ENCODE assay signal across 27 mouse cellular contexts in genomic region chr6:80209476-80209875, GRCm38 (mm10).
DNase-seq lines count a peak whose midpoint lies in the region; ATAC-seq lines count a peak whose summit lies in the region.
"Had no signal": no experiment of that assay in that cellular context is flagged by ENCODE, and none has a peak within 500 bp of the region (broad histone marks: within the 10 kb centered on the region; RNA-seq: fewer than 3 reads in every experiment).

No protein-coding gene starts in this region.

- DNase-seq in adrenal gland, postnatal 10 days: peak; percentile 2
- no peak for DNase-seq in adrenal gland, adult (ENCODE audit: inconsistent age in 2 of 2, low spot score in 1 of 2)
- no peak for DNase-seq in forebrain, embryonic 11.5 days (ENCODE audit: low spot score)
- peak; percentile 27 for DNase-seq in left cerebral cortex, postnatal 4 days
- no peak for DNase-seq in left cerebral cortex, postnatal 10 days (ENCODE audit: extremely low spot score in 1 of 2, low spot score in 2 of 2)
- peak; percentile 30 to 42 for DNase-seq in right cerebral cortex, postnatal 10 days (ENCODE audit: low spot score in 2 of 2)
- DNase-seq in right cerebral cortex, postnatal 4 days: no peak
- DNase-seq: adrenal gland, postnatal 14 days; cerebellum, adult 18-20 months; embryo, embryonic 11 days; gastrocnemius, postnatal 14 days; heart, postnatal 14 days; kidney, postnatal 25 days; liver, embryonic 13.5 days; lung, adult 18-20 months; lung, postnatal 4 days had no signal

- no peaks in the 10 kb centered on the region for H3K27me3 ChIP-seq in forebrain, embryonic 13.5 days
- no peaks in the 10 kb centered on the region for H3K27me3 ChIP-seq in forebrain, embryonic 11.5 days (ENCODE audit: control insufficient read depth, insufficient read depth, low read length)
- H3K27me3 ChIP-seq: CH12.LX; embryonic facial prominence, embryonic 13.5 days; kidney, embryonic 15.5 days; limb, embryonic 15.5 days; liver, embryonic 13.5 days; megakaryocyte, embryonic 14.5 days; neural tube, embryonic 13.5 days had no signal

- WGBS in forebrain, embryonic 13.5 days: 8% methylated on average over 2 of the region's 2 CpGs
- WGBS in forebrain, embryonic 11.5 days: 42% methylated on average over 2 of the region's 2 CpGs

- no peak overlapping the region for H3K9ac ChIP-seq in forebrain, embryonic 13.5 days
- no peak overlapping the region for H3K9ac ChIP-seq in forebrain, embryonic 11.5 days (ENCODE audit: low read length)
- H3K9ac ChIP-seq: embryonic facial prominence, embryonic 13.5 days; kidney, embryonic 15.5 days; limb, embryonic 15.5 days; liver, embryonic 13.5 days; neural tube, embryonic 13.5 days had no signal

- no peak overlapping the region for H3K4me2 ChIP-seq in forebrain, embryonic 13.5 days
- no peak overlapping the region for H3K4me2 ChIP-seq in forebrain, embryonic 11.5 days (ENCODE audit: low read depth, low read length, severe bottlenecking)
- H3K4me2 ChIP-seq: embryonic facial prominence, embryonic 13.5 days; kidney, embryonic 15.5 days; limb, embryonic 15.5 days; liver, embryonic 13.5 days; neural tube, embryonic 13.5 days had no signal

- no peaks in the 10 kb centered on the region for H3K9me3 ChIP-seq in forebrain, embryonic 13.5 days (replicated peaks)
- H3K9me3 ChIP-seq in forebrain, embryonic 11.5 days (ENCODE audit: control insufficient read depth, low read length): no peaks in the 10 kb centered on the region
- H3K9me3 ChIP-seq: embryonic facial prominence, embryonic 13.5 days; hindbrain, embryonic 10.5 days; kidney, embryonic 15.5 days; limb, embryonic 15.5 days; liver, embryonic 13.5 days; megakaryocyte, embryonic 14.5 days; neural tube, embryonic 13.5 days had no signal

- intact Hi-C loops in left cerebral cortex, postnatal 4 days (cut with DNase I): no loop called here
- intact Hi-C loops in left cerebral cortex, postnatal 10 days (cut with DNase I): no loop called here

- ATAC-seq in forebrain, embryonic 13.5 days: peak; percentile 61; the same call in 1 of the 2 replicates
- no peak for ATAC-seq in forebrain, embryonic 11.5 days (replicated peaks; ENCODE audit: low FRiP score)
- ATAC-seq: intestine, postnatal 0 days; lung, postnatal 0 days had no signal

- H3K27ac ChIP-seq in forebrain, embryonic 13.5 days: no peak overlapping the region
- H3K27ac ChIP-seq in forebrain, embryonic 11.5 days (ENCODE audit: low read depth, low read length): no peak overlapping the region
- H3K27ac ChIP-seq: embryonic facial prominence, embryonic 13.5 days; hindbrain, embryonic 10.5 days; kidney, embryonic 15.5 days; limb, embryonic 15.5 days; liver, embryonic 13.5 days; neural tube, embryonic 13.5 days had no signal

- H3K4me3 ChIP-seq in forebrain, embryonic 13.5 days: no peak overlapping the region
- no peak overlapping the region for H3K4me3 ChIP-seq in forebrain, embryonic 11.5 days (ENCODE audit: low read depth, low read length)
- H3K4me3 ChIP-seq: embryonic facial prominence, embryonic 13.5 days; erythroblast, embryonic 14.5 days; hindbrain, embryonic 10.5 days; kidney, embryonic 15.5 days; limb, embryonic 15.5 days; liver, embryonic 13.5 days; megakaryocyte, embryonic 14.5 days; neural tube, embryonic 13.5 days had no signal

- H3K36me3 ChIP-seq in forebrain, embryonic 13.5 days (ENCODE audit: poor library complexity, severe bottlenecking): no peaks in the 10 kb centered on the region
- H3K36me3 ChIP-seq in forebrain, embryonic 11.5 days (ENCODE audit: control insufficient read depth, insufficient read depth, low read length): no peaks in the 10 kb centered on the region
- H3K36me3 ChIP-seq: embryonic facial prominence, embryonic 13.5 days; hindbrain, embryonic 10.5 days; kidney, embryonic 15.5 days; limb, embryonic 15.5 days; liver, embryonic 13.5 days; neural tube, embryonic 13.5 days had no signal

- H3K4me1 ChIP-seq in forebrain, embryonic 13.5 days: peaks cover 10% of the 10 kb centered on the region; the same call in 1 of the 2 replicates
- H3K4me1 ChIP-seq in forebrain, embryonic 11.5 days (replicated peaks; ENCODE audit: control insufficient read depth, insufficient read depth, low read length): no peaks in the 10 kb centered on the region
- H3K4me1 ChIP-seq: embryonic facial prominence, embryonic 13.5 days; hindbrain, embryonic 10.5 days; kidney, embryonic 15.5 days; limb, embryonic 15.5 days; liver, embryonic 13.5 days; megakaryocyte, embryonic 14.5 days; neural tube, embryonic 13.5 days had no signal

Comparison
In these comparisons a context has a peak if more than half of its experiments do, and no peak if none do; other contexts are left out.
1. DNase-seq: peak in adrenal gland, postnatal 10 days (single experiment), left cerebral cortex, postnatal 4 days (single experiment) and right cerebral cortex, postnatal 10 days (2 of 2); none in adrenal gland, adult (0 of 2), forebrain, embryonic 11.5 days (single experiment), left cerebral cortex, postnatal 10 days (0 of 2) and right cerebral cortex, postnatal 4 days (single experiment).